Mouse (Mus musculus) lung, embryonic 15.5 days (tissue): ENCODE data around the gene Cacna2d2. TPM values are rescaled to one million over a fixed set of nuclear protein-coding genes. Genes with fewer than 3 reads are reported as not detected.

Source experiments
- ATAC-seq: fragments of 200-750 bp; cut with Nextera tagmentation; 2 replicates; pipeline ENCODE4 v1.8.0; 2017; ENCODE audit warnings: moderate number of reproducible peaks, borderline replicate concordance; ENCODE audit not compliant: low FRiP score, low TSS enrichment; ENCODE audit errors: extremely low read depth
- H3K27ac ChIP-seq: fragments of 300-500 bp; sonication (generic); 2 replicates; pipeline ENCODE4 v1.5.1; 2015; ENCODE audit warnings: moderate library complexity, mild to moderate bottlenecking, inconsistent platforms
- H3K27me3 ChIP-seq: fragments of 300-500 bp; sonication (generic); 2 replicates; pipeline ENCODE4 v1.6.1; 2015; ENCODE audit warnings: inconsistent platforms
- H3K36me3 ChIP-seq: fragments of 300-500 bp; sonication (generic); 2 replicates; pipeline ENCODE4 v1.6.1; 2015; ENCODE audit warnings: inconsistent platforms
- H3K4me1 ChIP-seq: fragments of 300-500 bp; sonication (generic); 2 replicates; pipeline ENCODE4 v1.6.1; 2015; ENCODE audit warnings: inconsistent platforms
- H3K4me2 ChIP-seq: fragments of 300-500 bp; sonication (generic); 2 replicates; pipeline ENCODE4 v1.6.1; 2015; ENCODE audit warnings: inconsistent platforms, mild to moderate bottlenecking, moderate library complexity
- H3K4me3 ChIP-seq: fragments of 300-500 bp; sonication (generic); 2 replicates; pipeline ENCODE4 v1.5.1; 2015; ENCODE audit warnings: mild to moderate bottlenecking, inconsistent platforms
- H3K9ac ChIP-seq: fragments of 300-500 bp; sonication (generic); 2 replicates; pipeline ENCODE4 v1.6.1; 2015; ENCODE audit warnings: inconsistent platforms
- H3K9me3 ChIP-seq: fragments of 300-500 bp; sonication (generic); 2 replicates; pipeline ENCODE4 v1.6.1; 2016; ENCODE audit warnings: inconsistent platforms
- WGBS: fragments of 180-500 bp; shearing (Covaris S2); methylation state at CpG from one replicate; pipeline ENCODE4 v1.1.7; 2015; 5-methylcytosine and 5-hydroxymethylcytosine counted together
- polyA plus RNA-seq: library from polyadenylated mRNA; unstranded; fragments of >200 nt; fragmentation: Nextera tagmentation; extraction: Ambion mirVana; gene quantifications from 2 replicates; pipeline ENCODE4 v1.2.1, GENCODE M21; 2015

Cacna2d2 gene
- polyA plus RNA-seq, 1 experiment from 2014 or later = 0.42 TPM

DNA sequence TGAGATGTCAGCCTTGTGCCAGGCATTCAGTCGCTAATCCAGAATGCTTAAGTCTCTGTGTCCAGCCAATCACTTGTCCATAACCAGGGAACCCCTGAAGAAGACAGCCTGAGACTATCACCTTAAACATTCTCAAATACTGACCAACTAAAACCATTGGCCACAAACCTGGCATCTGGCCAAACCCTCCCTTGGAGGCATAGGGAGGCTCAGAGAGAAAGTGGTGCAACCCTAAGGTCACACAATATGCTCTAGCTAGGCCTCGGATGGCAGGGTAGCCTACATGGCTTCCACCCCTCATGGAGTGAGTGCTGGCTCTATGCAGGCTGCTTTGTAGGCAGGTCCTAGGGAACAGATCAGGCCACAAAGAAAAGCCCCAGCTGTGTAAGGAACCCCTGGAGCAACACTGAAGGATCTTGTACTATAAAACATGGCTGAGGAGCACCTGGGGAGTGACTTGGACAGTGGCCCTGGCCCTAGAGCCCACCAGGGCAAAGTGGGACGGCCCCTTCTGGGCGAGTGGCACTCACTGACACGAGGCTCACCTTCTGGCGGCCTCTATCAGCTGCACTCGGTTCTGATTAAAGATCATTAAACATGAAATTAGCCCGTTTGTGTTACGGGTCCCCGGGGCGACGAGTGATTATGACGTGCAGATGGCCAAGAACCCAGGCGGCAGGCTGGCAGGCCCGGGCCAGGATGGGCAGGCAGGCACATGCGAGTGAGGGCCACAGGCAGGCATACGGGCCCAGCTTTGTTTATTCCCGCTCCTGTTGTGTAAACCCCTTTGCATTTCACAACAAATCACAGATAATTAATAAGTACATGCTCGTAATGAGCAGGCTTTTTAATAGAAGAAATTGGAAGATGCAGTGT lies 105.5 kb downstream of the Cacna2d2 start:
- Histone ChIP-seq H3K9me3 (no peaks in the 10 kb centered on the region), H3K27ac (no peak overlapping the region), H3K4me1 (no peaks in the 10 kb centered on the region), H3K27me3 (0 out of 2 replicates have a peak, but pooled peaks cover 5% of the 10 kb centered on the region), H3K4me2 (no peak overlapping the region), H3K9ac (no peak overlapping the region), H3K36me3 (no peaks in the 10 kb centered on the region), H3K4me3 (no peak overlapping the region)
- ATAC-seq = no peak
- 68% methylated on average over 19 of the region's 19 CpGs for WGBS

DNA sequence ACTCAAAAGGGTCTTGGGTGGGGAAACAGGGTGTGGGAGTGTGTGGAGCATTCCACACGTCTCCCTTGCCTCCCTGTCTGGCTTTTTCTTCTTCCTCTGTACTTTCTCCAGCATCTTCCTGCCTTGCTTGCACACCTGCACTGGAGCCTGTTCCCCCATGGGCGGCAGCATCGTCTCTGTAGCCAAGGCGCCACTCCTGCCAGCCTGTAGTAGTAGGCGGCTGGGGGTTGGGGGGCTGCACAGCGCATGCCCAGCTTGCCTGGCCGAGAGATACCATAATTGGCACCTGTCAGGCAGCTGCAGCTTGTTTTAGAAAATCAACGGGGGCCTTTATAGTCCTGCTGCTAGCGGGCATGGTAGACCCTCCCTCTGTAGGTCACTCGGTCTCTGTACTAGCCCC lies 108.9 kb downstream of the Cacna2d2 start:
- WGBS = 54% methylated on average over 10 of the region's 10 CpGs
- ATAC-seq = no peak

DNA sequence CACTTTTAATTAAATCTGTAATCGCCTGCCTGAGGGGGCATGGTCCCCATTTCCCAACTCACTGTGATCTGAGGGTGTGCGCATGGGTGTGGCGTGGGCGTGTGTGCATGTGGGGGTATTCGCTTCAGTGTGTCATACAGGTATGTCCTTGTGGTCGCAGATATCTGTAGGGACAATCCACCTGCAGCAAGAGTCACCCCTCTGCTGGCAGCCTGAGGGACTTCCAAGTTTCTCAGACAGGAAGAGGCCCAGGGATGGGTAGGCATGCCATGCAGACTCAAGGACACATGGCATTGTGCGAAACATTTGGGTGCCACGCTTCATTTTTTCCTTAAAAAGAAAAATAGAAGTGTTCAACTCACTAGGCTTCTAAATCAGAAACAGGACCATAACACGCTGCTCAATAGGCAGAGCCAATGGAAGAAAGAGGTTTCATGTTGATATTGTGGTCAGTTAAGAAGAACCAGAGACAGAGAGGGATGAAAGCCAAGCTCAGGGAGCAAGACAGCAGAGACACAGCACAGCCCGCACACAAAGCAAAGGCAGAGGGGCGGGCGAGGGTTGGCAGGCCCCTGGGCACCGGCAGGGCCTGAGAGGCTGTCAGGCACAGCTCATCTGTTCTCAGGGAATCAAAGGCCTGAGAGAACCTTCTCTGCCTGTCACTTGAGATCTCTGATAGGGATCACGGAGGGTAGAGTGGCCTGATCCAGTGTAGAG lies 111.1 kb downstream of the Cacna2d2 start:
- no peak for ATAC-seq
- no peaks in the 10 kb centered on the region for H3K4me1 ChIP-seq
- H3K27me3 ChIP-seq = 0 out of 2 replicates have a peak, but pooled peaks cover 5% of the 10 kb centered on the region
- H3K9me3 ChIP-seq = no peaks in the 10 kb centered on the region
- no peak overlapping the region for H3K9ac ChIP-seq
- no peak overlapping the region for H3K27ac ChIP-seq
- no peak overlapping the region for H3K4me2 ChIP-seq
- no peaks in the 10 kb centered on the region for H3K36me3 ChIP-seq
- no peak overlapping the region for H3K4me3 ChIP-seq
- 74% methylated on average over 14 of the region's 14 CpGs for WGBS

More for the DNA sequence above, 108.9 kb downstream of the Cacna2d2 start:
- Histone ChIP-seq H3K4me1 (no peaks in the 10 kb centered on the region), H3K27ac (no peak overlapping the region), H3K9ac (no peak overlapping the region), H3K4me3 (no peak overlapping the region), H3K9me3 (no peaks in the 10 kb centered on the region), H3K4me2 (no peak overlapping the region), H3K27me3 (0 out of 2 replicates have a peak, but pooled peaks cover 5% of the 10 kb centered on the region), H3K36me3 (no peaks in the 10 kb centered on the region)

- 0 out of 2 replicates have a peak, but pooled peaks cover 5% of the 10 kb centered on the region for H3K27me3 ChIP-seq
- no peak overlapping the region for H3K4me3 ChIP-seq
- no peak for ATAC-seq
- H3K4me2 ChIP-seq = no peak overlapping the region
- no peaks in the 10 kb centered on the region for H3K9me3 ChIP-seq
- H3K36me3 ChIP-seq = no peaks in the 10 kb centered on the region
- WGBS = 38% methylated on average over 8 of the region's 8 CpGs
- no peak overlapping the region for H3K27ac ChIP-seq
- H3K4me1 ChIP-seq = no peaks in the 10 kb centered on the region
- H3K9ac ChIP-seq = no peak overlapping the region
These were observed 112.0 kb downstream of the Cacna2d2 start for GRCm38 (mm10) chr9:107511436-107511835.

DNA sequence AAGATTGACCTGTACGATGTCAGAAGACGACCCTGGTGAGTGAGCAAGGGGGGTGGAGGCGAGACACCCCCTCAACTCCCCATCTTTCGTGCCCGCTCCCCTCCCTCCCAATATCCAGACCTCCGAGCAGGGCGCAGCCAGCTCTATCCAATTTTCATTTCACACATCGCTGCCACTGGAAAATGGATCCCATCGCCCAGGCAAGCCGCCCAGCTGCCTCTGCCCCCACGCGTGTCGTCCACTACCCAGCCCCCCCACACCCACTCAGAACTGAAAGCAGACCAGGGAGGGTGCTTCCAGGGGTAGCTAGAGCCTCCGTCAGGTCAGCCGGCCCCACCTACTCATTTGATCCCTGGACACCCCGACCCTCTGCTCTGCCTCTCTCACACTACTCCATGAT lies 112.9 kb downstream of the Cacna2d2 start:
- Histone ChIP-seq H3K4me1 (no peaks in the 10 kb centered on the region), H3K27me3 (0 out of 2 replicates have a peak, but pooled peaks cover 5% of the 10 kb centered on the region), H3K4me2 (no peak overlapping the region), H3K9ac (no peak overlapping the region), H3K27ac (no peak overlapping the region), H3K9me3 (no peaks in the 10 kb centered on the region), H3K36me3 (no peaks in the 10 kb centered on the region), H3K4me3 (no peak overlapping the region)
- no peak for ATAC-seq
- 74% methylated on average over 16 of the region's 16 CpGs for WGBS

GRCm38 (mm10) chr9:107514303-107514955 lies 115.0 kb downstream of the Cacna2d2 start:
- Histone ChIP-seq H3K27ac (no peak overlapping the region), H3K27me3 (peaks cover 2% of the 10 kb centered on the region; the same call in 1 of the 2 replicates), H3K9me3 (no peaks in the 10 kb centered on the region), H3K4me1 (no peaks in the 10 kb centered on the region), H3K36me3 (no peaks in the 10 kb centered on the region), H3K4me2 (no peak overlapping the region), H3K4me3 (no peak overlapping the region), H3K9ac (no peak overlapping the region)
- WGBS = 10% methylated on average over 14 of the region's 14 CpGs
- ATAC-seq = no peak

DNA sequence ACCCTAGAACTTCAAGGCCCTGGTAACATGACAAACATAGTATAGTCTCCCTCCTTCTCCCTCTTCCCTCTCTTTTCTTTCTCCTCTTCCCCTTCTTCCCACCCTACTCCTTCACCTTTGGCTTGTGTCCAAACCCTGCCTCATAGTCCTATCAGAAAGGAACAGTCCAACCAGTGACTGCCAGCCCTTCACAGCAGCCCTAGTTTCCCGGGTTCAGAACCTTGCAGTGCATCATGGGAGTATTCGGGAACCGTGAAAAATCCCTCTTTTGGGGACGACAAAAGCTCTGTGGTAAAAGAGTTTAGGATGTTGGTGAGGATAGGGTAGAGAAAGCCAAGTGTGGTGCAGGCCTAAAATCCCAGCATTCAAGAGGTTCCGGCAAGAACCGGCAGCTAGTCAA lies 120.9 kb downstream of the Cacna2d2 start:
- Histone ChIP-seq H3K4me1 (peaks cover 9% of the 10 kb centered on the region), H3K9ac (no peak overlapping the region), H3K4me2 (no peak overlapping the region), H3K27ac (no peak overlapping the region), H3K27me3 (peaks cover 3% of the 10 kb centered on the region; the same call in 1 of the 2 replicates), H3K36me3 (no peaks in the 10 kb centered on the region), H3K9me3 (no peaks in the 10 kb centered on the region), H3K4me3 (no peak overlapping the region)
- no peak for ATAC-seq
- WGBS = 65% methylated on average over 6 of the region's 6 CpGs

GRCm38 (mm10) chr9:107521190-107521589 lies 121.8 kb downstream of the Cacna2d2 start:
- Histone ChIP-seq H3K4me3 (no peak overlapping the region), H3K4me1 (peaks cover 10% of the 10 kb centered on the region), H3K9ac (no peak overlapping the region), H3K9me3 (no peaks in the 10 kb centered on the region), H3K27me3 (peaks cover 12% of the 10 kb centered on the region), H3K27ac (no peak overlapping the region), H3K4me2 (peak overlapping the region; percentile 52; the same call in 1 of the 2 replicates), H3K36me3 (no peaks in the 10 kb centered on the region)
- 44% methylated on average over 5 of the region's 5 CpGs for WGBS
- ATAC-seq = no peak

DNA sequence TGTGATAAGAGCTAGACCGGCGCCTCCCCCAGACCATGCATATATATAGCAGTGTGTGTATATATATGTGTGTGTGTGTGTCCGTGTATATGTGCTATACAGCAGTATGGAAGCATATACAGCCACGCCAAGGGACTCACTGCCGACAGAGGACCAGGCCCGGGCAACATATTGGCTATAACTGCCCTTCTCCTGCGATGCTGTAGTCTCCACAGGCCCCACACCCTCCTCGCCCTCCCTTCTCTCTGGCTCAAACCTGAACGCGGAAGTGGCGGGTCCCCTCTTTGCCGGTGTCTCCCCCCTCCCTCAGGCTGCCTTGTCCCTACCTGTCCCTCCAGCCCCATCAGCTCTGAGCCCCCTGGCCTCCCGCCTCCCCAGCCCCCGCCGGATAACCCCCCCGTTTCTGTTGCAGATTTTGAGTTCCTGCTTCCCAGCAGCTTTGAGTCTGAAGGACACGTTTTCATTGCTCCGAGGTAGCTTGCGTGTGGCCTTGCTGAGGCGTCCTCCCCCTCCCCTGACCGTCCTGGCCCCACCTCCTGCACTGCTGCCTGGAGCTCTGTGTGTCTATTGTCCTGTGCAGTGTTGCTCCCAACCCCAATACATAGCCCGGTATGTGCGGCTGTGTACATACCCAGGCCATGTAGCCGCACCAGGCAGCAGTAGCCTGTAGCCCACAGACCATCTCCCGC lies 122.4 kb downstream of the Cacna2d2 start:
- Histone ChIP-seq H3K9ac (no peak overlapping the region), H3K27ac (no peak overlapping the region; the same call in 1 of the 2 replicates), H3K4me3 (no peak overlapping the region), H3K9me3 (no peaks in the 10 kb centered on the region), H3K36me3 (no peaks in the 10 kb centered on the region), H3K27me3 (peaks cover 19% of the 10 kb centered on the region), H3K4me2 (peak overlapping the region; percentile 52), H3K4me1 (peaks cover 17% of the 10 kb centered on the region)
- 0 out of 2 replicates have a peak, but pooled peaks have one; percentile 28 for ATAC-seq
- 19% methylated on average over 25 of the region's 25 CpGs for WGBS

- no peak overlapping the region for H3K4me3 ChIP-seq
- H3K4me1 ChIP-seq = peaks cover 22% of the 10 kb centered on the region
- H3K36me3 ChIP-seq = no peaks in the 10 kb centered on the region
- H3K4me2 ChIP-seq = peak overlapping the region; percentile 52
- H3K27me3 ChIP-seq = peaks cover 24% of the 10 kb centered on the region
- no peaks in the 10 kb centered on the region for H3K9me3 ChIP-seq
- no peak for ATAC-seq
- H3K27ac ChIP-seq = no peak overlapping the region; the same call in 1 of the 2 replicates
- H3K9ac ChIP-seq = no peak overlapping the region
- WGBS = 34% methylated on average over 2 of the region's 2 CpGs
These were observed 122.9 kb downstream of the Cacna2d2 start for GRCm38 (mm10) chr9:107522400-107522711.
